Mouse (Mus musculus) small intestine, adult 2 months (tissue): ENCODE results near the gene Pex19.

Experiments
- CTCF ChIP-seq: fragments of 200-500 bp; IDR thresholded peaks from 2 replicates; pipeline ENCODE4 v1.5.1; 2012; ENCODE audit warnings: low read depth, mild to moderate bottlenecking, control low read depth, inconsistent platforms, low read length, moderate library complexity, mixed read lengths; ENCODE audit not compliant: insufficient replicate concordance, insufficient read length; ENCODE audit errors: extremely low read depth
- POLR2A ChIP-seq: fragments of 200-500 bp; IDR thresholded peaks from 2 replicates; pipeline ENCODE4 v1.6.1; 2012; ENCODE audit warnings: low read depth, mild to moderate bottlenecking, control low read depth, inconsistent platforms, low read length, moderate library complexity

DNA sequence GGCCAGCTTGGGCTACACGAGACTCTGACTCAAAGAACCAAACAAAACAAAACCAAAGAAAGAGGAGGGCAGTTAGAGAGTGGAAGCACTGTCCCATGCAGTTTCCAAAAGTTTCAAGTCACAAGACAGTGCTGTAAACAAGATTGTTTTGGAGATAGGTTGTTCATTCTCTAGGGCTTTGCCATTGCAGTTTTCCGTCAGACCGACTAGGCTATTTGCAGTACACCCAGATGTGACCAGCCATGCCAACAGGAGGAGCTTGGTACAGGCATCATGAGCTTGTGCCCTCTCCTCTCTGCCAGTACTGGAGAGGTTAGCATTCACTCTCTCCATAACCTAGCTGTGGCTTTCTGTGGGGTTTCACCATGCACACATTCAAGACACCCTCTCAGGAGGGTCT is 33.0 kb upstream of the Pex19 start:
- no peak for TF ChIP-seq POLR2A
- TF ChIP-seq CTCF = no peak
